Mouse (Mus musculus) embryonic stem cell, embryonic (primary cell): Measurements from ENCODE around the gene Surf2.

Experiments used
- CTCF ChIA-PET, 4 experiments: fragments of 300-600 bp in 2 of 4; fragments of 350-600 bp in 2 of 4; sonication (Branson Sonifier 250); formaldehyde crosslinking; loops; one replicate each; lab custom pipeline; 2022; ENCODE audit warnings: inconsistent platforms in 2 of 4; lab: Charles Lee
- POLR2A ChIA-PET, 4 experiments: fragments of 300-600 bp in 2 of 4; fragments of 350-600 bp in 2 of 4; sonication (Branson Sonifier 250); formaldehyde crosslinking; loops; one replicate each; lab custom pipeline; 2022; ENCODE audit warnings: antibody characterized with exemption in 4 of 4, inconsistent platforms in 1 of 4; lab: Charles Lee

The Surf2 gene

GRCm38 (mm10) chr2:26915927-26916728 is at the start of gene Surf2, which contains the start of gene Surf1:
Surf2 (plus strand) TSS chr2:26916367.
Surf1 (minus strand) TSS chr2:26916530.
- ChIA-PET CTCF (interaction anchor here in 3 of 4 experiments (0.9 to 3.5 kb wide), 7 partner anchors 8 to 14 kb away, joined by 3 to 11 read pairs (median 5); partner anchors contain the start of gene Surf6 (in 2 of the 3)), POLR2A (interaction anchor here (0.5 to 13.6 kb wide), 33 partner anchors 9 to 1688 kb away, joined by 3 to 251 read pairs (median 5); partner anchors contain the start of genes Surf6 (in 3 of the 4), Med22 (in 1 of the 4), Rpl7a (in 1 of the 4) and Sec16a (in 1 of the 4))

GRCm38 (mm10) chr2:26870666-26871065 is 45.5 kb upstream of the Surf2 start:
- CTCF ChIA-PET, result no interaction called here
- POLR2A ChIA-PET, result interaction anchor here in 3 of 4 experiments (0.7 to 1.6 kb wide), 3 partner anchors 24 to 235 kb away, joined by 3 to 9 read pairs (median 4); partner anchors contain the start of gene Surf6 (in 1 of the 3)

GRCm38 (mm10) chr2:26878571-26878970 is 37.6 kb upstream of the Surf2 start:
- POLR2A ChIA-PET, result interaction anchor here in 1 of 4 experiments (0.9 to 2.4 kb wide), 4 partner anchors 8 to 240 kb away, joined by 3 to 6 read pairs (median 4); partner anchors contain the start of gene Surf6
- CTCF ChIA-PET, result no interaction called here

- ChIA-PET POLR2A (interaction anchor here (0.6 to 1.8 kb wide), 10 partner anchors 14 to 250 kb away, joined by 3 to 9 read pairs (median 5); partner anchors contain the start of gene Surf6 (in 3 of the 4)), CTCF (interaction anchor here in 1 of 4 experiments (0.6 kb wide), 1 partner anchor 1786 kb away, joined by 5 read pairs; no protein-coding TSS in a partner anchor)
These were observed 30.6 kb upstream of the Surf2 start for GRCm38 (mm10) chr2:26885541-26885940.

GRCm38 (mm10) chr2:26886170-26886569 is 30.0 kb upstream of the Surf2 start:
- ChIA-PET CTCF (interaction anchor here in 2 of 4 experiments (0.6 kb wide), 2 partner anchors 325 to 1786 kb away, joined by 3 to 5 read pairs; no protein-coding TSS in a partner anchor), POLR2A (interaction anchor here (0.6 to 1.8 kb wide), 10 partner anchors 8 to 1001 kb away, joined by 3 to 9 read pairs (median 5); partner anchors contain the start of gene Surf6 (in 3 of the 4))

GRCm38 (mm10) chr2:26895898-26896297 is 20.3 kb upstream of the Surf2 start:
- ChIA-PET POLR2A (interaction anchor here in 3 of 4 experiments (0.6 to 4.1 kb wide), 8 partner anchors 9 to 260 kb away, joined by 3 to 25 read pairs (median 4); partner anchors contain the start of genes Med22 (in 1 of the 3) and Rpl7a (in 1 of the 3)), CTCF (interaction anchor here in 1 of 4 experiments (1.2 to 1.9 kb wide), 2 partner anchors 11 to 48 kb away, joined by 3 to 6 read pairs; no protein-coding TSS in a partner anchor)

- ChIA-PET CTCF (no interaction called here), POLR2A (interaction anchor here in 3 of 4 experiments (0.9 to 13.2 kb wide), 8 partner anchors 9 to 455 kb away, joined by 3 to 251 read pairs (median 25); partner anchors contain the start of genes Med22 (in 2 of the 3), Rpl7a (in 2 of the 3), Surf1 (in 1 of the 3) and Surf2 (in 1 of the 3))
These were observed 15.4 kb upstream of the Surf2 start for GRCm38 (mm10) chr2:26900731-26901130.

- CTCF ChIA-PET, result interaction anchor here in 2 of 4 experiments (0.5 to 2.2 kb wide), 8 partner anchors 9 to 1298 kb away, joined by 3 to 11 read pairs (median 4); partner anchors contain the start of gene Inpp5e (in 1 of the 2)
These were observed 14.2 kb upstream of the Surf2 start for GRCm38 (mm10) chr2:26901834-26902400.

GRCm38 (mm10) chr2:26902467-26903220 is 13.5 kb upstream of the Surf2 start, which contains the start of gene Surf6:
Surf6 (minus strand) TSS chr2:26902879.
- CTCF ChIA-PET, result interaction anchor here (0.5 to 2.2 kb wide), 20 partner anchors 9 to 1299 kb away, joined by 3 to 11 read pairs (median 4); partner anchors contain the start of genes Surf1 (in 2 of the 4), Surf2 (in 2 of the 4) and Inpp5e (in 1 of the 4)
- POLR2A ChIA-PET, result interaction anchor here (0.6 to 13.2 kb wide), 116 partner anchors 9 to 666 kb away, joined by 3 to 251 read pairs (median 4); partner anchors contain the start of genes Sec16a (in 3 of the 4), Surf1 (in 3 of the 4), Surf2 (in 3 of the 4) and Abo (in 2 of the 4)

More at GRCm38 (mm10) chr2:26901834-26902400, 14.2 kb upstream of the Surf2 start:
- POLR2A ChIA-PET, result interaction anchor here (0.6 to 13.2 kb wide), 75 partner anchors 10 to 603 kb away, joined by 3 to 251 read pairs (median 5); partner anchors contain the start of genes Surf1 (in 3 of the 4), Surf2 (in 3 of the 4), Abo (in 2 of the 4) and Agpat2 (in 2 of the 4)

GRCm38 (mm10) chr2:26903311-26903710 is 12.9 kb upstream of the Surf2 start:
- ChIA-PET CTCF (interaction anchor here in 3 of 4 experiments (0.7 to 2.2 kb wide), 15 partner anchors 8 to 494 kb away, joined by 3 to 11 read pairs (median 4); partner anchors contain the start of genes Inpp5e (in 1 of the 3), Surf1 (in 1 of the 3) and Surf2 (in 1 of the 3)), POLR2A (interaction anchor here (0.5 to 13.2 kb wide), 109 partner anchors 9 to 666 kb away, joined by 3 to 251 read pairs (median 4); partner anchors contain the start of genes Surf1 (in 3 of the 4), Surf2 (in 3 of the 4), Abo (in 2 of the 4) and Agpat2 (in 2 of the 4))

GRCm38 (mm10) chr2:26905936-26906335 is 10.2 kb upstream of the Surf2 start:
- ChIA-PET POLR2A (interaction anchor here in 2 of 4 experiments (0.6 to 13.2 kb wide), 8 partner anchors 14 to 398 kb away, joined by 3 to 251 read pairs (median 3); partner anchors contain the start of genes Surf1 (in 1 of the 2) and Surf2 (in 1 of the 2)), CTCF (interaction anchor here (0.8 to 2.0 kb wide), 6 partner anchors 11 to 223 kb away, joined by 3 to 11 read pairs (median 4); partner anchors contain the start of genes Surf1 (in 2 of the 4) and Surf2 (in 2 of the 4))

- ChIA-PET POLR2A (interaction anchor here in 3 of 4 experiments (0.9 to 13.2 kb wide), 12 partner anchors 11 to 302 kb away, joined by 3 to 251 read pairs (median 4); partner anchors contain the start of genes Surf1 (in 2 of the 3), Surf2 (in 2 of the 3) and Agpat2 (in 1 of the 3)), CTCF (interaction anchor here (0.6 to 2.0 kb wide), 20 partner anchors 10 to 405 kb away, joined by 3 to 11 read pairs (median 4); partner anchors contain the start of genes Agpat2 (in 2 of the 4), Surf1 (in 2 of the 4) and Surf2 (in 2 of the 4))
These were observed 9.7 kb upstream of the Surf2 start for GRCm38 (mm10) chr2:26906431-26906830.

- ChIA-PET CTCF (interaction anchor here (0.6 to 2.0 kb wide), 32 partner anchors 9 to 573 kb away, joined by 3 to 11 read pairs (median 4); partner anchors contain the start of genes Surf1 (in 3 of the 4), Surf2 (in 3 of the 4), Agpat2 (in 2 of the 4) and Slc2a6 (in 1 of the 4)), POLR2A (interaction anchor here in 3 of 4 experiments (0.5 to 13.2 kb wide), 22 partner anchors 10 to 535 kb away, joined by 3 to 251 read pairs (median 3); partner anchors contain the start of genes Surf1 (in 2 of the 3), Surf2 (in 2 of the 3), Agpat2 (in 1 of the 3) and Brd3os (in 1 of the 3))
These were observed 9.1 kb upstream of the Surf2 start for GRCm38 (mm10) chr2:26907109-26907508.

GRCm38 (mm10) chr2:26908710-26909386 is 7.3 kb upstream of the Surf2 start:
- POLR2A ChIA-PET, result interaction anchor here in 3 of 4 experiments (0.6 to 13.2 kb wide), 15 partner anchors 8 to 1168 kb away, joined by 3 to 251 read pairs (median 5); partner anchors contain the start of genes Agpat2 (in 1 of the 3), Surf1 (in 1 of the 3), Surf2 (in 1 of the 3) and Surf4 (in 1 of the 3)
- CTCF ChIA-PET, result interaction anchor here in 2 of 4 experiments (1.3 to 1.6 kb wide), 2 partner anchors 8 to 16 kb away, joined by 3 to 6 read pairs; partner anchors contain the start of genes Surf1 (in 1 of the 2) and Surf2 (in 1 of the 2)
